Mouse (Mus musculus) kidney, adult 11 months (tissue): ENCODE results near the gene Col24a1.
A peak's percentile ranks its signal among the peaks of the same experiment; 100 is the strongest.
"Not testable (repeated sequence)": the region's sequence is repeated elsewhere in the genome, so short reads cannot be mapped to it uniquely, and the experiment has no call there.

ENCODE experiments used
- DNase-seq: peaks from one replicate; pipeline ENCODE4 v3.0.0; 2022

The Col24a1 gene

DNA sequence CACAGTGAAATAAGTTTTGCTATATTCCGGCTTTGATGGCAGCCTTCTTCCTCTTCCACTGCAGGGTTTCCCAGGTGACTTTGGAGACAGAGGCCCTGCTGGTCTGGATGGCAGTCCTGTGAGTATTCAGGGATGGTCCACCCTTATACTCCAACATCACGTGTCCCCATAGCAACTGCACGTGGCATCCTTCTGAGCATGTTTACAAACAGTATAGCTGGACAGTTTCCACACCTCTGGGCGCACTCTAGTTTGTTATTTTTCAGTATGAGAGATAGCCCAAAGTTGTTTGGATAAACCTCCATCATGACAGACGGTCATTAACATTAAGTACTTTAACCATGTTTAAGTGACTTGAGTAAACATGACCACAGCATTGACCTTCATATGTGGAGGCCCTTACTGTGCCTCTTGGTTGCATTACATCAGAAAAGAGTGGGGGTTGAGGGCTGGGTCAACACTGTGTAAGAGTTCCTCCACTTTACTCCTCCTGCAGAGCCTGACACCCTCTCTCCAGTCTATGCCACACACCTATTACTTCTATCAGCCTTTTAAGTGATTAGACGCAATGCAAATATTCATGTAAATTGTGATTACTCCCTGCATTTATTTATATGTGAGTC, 64.7 kb downstream of the Col24a1 start:
- no peak for DNase-seq

DNA sequence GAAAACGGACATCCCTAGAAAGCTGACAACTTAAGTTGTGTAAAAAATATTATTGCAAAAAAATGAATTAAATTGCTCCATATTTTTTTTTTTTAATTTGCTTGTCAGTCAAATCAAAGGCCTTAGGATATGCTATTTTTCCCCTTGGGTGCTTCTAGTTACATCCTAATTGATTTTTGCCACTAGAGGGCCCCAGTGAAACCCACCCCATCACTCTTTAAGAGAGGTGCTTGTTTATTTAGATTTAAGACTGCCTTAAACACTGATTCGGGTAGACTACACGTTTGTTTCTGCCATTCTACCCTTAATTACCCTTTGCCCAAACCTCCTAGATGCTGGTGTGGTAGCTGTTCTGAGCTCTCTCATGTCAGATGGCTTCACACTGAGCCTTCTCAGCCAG, 73.0 kb downstream of the Col24a1 start:
- DNase-seq = no peak

DNA sequence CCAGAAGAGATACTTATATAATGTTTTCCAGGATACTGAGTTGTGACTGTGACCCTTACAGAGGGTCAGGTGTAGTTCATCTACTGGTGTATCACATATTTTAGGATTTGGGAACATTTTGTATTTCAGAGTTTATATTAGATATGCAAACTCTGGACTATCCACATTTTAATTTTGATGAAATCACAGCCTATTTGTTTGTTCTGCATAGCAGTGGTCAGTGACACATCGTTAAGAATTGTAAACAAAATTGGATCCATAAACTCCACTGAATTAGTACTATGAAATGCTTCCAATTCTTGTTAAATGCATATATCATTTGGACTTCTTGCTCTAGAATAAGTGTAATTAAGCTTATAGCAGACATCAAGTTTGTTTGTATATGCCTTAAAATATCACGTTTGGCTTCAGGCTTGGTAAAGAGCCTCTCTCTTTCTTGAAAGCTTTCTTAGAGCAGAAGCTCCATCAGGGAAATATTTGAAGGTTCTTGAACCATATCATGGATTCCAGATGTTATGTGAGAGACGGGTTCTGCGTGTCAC, 75.0 kb downstream of the Col24a1 start:
- DNase-seq = no peak

- DNase-seq = no peak
Observed at GRCm38 (mm10) chr3:145376298-145376697, 84.0 kb downstream of the Col24a1 start.

DNA sequence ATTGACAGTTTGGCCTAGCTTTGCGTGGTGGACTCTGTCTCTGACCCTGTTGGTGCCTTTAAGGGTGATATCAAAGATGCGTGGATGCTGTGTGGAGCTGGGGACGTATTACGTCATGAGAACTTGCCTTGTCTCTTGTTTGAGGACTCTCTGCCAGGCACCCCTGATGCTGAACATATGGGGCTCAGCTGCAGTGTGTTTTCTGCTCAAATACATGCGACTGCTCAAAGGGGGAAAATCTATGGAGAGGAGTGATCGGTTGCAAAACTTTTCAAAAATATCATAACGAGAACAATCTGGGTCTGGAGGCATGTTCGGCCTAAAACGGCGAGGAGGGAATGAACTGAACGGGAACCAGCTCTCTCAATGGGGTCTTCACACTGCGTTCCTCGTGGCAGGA, 90.8 kb downstream of the Col24a1 start:
- DNase-seq = no peak

- DNase-seq = no peak
Observed at GRCm38 (mm10) chr3:145386434-145386833, 94.2 kb downstream of the Col24a1 start.

GRCm38 (mm10) chr3:145390681-145391080, 98.4 kb downstream of the Col24a1 start:
- no peak for DNase-seq

DNA sequence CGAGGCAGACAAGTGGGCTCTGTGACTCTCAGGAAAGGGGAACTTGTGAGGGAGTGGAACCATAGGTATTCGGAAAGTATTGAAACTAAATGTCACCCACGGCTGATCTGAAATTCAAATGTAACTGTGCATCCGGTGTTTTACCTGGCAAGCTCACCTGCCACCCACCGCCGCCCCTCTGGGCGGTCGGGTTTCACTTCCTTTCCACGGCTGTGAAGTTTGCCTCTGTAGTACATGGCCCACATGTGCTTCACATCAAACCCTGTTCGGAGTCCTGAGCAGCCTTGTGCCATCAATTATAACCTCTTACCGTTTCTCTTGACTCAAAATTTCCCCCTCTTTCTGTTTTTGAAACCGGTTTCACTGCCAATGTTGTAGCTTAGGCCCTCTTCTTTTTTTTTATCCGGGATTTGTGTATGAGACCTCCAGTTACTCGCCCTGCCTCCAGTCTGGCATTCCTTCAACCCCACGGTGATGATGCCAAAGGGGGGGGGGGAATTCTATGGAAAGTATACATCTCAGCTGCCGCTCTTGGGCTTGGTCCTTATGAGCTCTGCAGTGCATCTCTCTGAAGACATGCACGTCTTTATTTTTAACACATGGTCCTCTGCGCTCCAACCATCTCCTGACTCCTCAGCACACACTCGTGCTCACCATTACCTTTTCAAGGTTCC, 99.9 kb downstream of the Col24a1 start:
- no peak for DNase-seq

GRCm38 (mm10) chr3:145399173-145399572, 106.9 kb downstream of the Col24a1 start:
- DNase-seq = no peak

DNA sequence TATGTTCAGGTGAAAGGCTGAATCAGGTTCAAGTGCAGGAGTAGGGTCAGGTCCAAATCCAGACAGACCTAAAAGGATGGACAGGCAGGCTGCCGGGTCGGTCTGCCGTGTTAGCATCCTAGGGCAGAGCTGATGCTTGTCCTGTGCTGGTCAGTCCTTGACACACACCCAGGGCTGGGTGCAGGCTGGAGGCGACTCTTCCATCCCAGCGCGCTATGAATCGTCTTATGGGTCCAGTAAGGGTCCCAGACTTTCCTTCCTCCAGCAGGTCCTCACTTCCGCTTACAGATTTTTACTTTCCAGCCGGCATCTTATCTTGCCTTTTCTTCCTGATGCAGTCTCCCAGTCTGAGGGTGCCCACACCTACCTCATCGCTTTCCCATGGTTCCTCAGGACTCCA, 110.0 kb downstream of the Col24a1 start:
- no peak for DNase-seq

DNA sequence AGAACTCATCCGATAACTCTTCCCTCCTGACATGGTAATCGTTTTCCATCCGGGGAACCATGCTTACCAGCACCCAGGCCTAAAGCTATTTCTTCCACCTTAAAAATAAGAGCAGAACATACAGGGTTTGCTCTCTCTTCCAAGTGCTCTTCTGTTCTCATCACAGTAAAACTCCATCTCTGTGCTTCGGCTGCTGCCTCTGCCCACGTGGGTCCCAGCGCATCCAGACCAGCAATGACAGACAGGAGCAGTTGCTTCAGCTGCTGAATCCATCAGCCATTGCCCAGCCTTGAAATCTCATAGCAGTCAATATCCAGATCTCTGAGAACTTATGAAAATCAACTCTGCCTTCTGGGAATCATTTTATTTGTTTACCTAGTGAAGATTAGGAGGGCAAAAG, 110.7 kb downstream of the Col24a1 start:
- DNase-seq = no peak

DNA sequence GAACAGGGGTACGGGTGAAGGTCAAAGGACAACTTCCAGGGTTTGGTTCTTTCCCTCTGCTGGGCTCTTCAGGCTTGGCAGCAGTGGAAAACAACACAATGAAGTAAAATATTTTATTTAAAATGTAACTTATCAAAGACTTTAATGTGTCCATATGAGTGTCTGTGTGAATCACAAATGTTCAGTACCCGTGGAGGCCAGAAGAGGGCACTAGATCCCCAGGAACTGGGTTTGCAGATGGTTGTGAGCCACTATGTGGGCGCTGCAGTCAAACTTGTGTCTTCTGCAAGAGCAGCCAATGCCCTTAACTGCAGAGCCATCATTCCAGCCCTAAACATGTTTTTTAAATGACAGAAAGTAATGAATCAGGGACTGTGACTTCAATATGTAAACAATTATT, 115.8 kb downstream of the Col24a1 start:
- no peak for DNase-seq

DNA sequence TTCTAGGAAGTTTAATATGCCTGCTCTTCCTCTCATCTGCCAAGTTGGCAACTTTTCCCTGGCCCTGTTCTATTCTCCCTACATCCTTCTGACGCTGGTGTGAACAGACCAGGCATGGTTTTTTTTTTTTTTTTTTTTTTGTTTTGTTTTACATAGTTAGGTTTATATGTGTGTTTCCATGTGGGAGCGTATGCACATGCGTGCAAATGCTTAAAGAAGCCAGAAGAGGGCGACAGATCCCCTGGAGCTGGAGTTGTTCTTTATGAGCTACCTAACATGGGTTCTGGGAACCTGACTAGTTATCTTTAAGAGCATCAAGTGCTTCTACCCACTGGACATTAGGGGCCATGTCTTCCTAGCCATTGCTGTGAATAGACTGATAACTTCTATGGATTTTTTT, 119.9 kb downstream of the Col24a1 start:
- no peak for DNase-seq

DNA sequence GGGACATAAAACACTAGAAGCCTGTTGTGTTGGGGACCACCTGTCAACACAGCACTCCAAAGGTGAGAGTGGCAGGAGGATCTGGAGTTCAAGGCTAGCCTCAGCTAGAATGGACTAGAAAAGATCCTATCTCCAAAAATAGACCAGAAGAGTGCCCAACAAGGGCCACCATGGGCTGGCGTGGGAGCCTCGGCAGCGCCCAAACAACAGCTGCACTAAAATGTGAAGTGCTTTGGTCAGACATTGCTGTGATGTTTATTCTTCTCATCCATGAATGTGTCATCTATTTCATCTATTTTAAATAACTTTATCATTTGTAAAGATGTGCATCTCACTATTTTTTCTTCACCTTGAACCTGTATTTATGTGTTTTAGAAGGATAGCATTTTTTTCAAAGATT, 122.1 kb downstream of the Col24a1 start:
- DNase-seq = no peak

DNA sequence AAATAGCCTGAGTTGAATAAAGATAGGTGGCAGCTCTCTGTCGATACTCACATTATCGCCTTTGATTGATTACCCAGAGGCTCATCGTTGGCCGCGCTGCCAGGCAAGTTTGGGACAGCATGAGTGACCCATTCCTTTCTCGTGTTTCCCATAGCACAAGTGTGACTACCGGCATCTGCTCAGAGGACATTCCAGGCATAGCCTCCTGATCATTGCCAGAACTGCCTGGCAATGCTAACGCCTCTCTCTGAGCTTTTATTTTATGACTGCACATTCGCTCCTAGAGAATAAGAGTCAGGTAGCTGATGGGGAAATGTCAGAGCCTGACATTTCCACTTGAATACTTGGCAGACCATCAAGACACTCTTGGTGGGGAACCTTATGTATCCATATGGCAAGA, 125.5 kb downstream of the Col24a1 start:
- DNase-seq = no peak

GRCm38 (mm10) chr3:145420421-145420820, 128.1 kb downstream of the Col24a1 start:
- DNase-seq = no peak

DNA sequence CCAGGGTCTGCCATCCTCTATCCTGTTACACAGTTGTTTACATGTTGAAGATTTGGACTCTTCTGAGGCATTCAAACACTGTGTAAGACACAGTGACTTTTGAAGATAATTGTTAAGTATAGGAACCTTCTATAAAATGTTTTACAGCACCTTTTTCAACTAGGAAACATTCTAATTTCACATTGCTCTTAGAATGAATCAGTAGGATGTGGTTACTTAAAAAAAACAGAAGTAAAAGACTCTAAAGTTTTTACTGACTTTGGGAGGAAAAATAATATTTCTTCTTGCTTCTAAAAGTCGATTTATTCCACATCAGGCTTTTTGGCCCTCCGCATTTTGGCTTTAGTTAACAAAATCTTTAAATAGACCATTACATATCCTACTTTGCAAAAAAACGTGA, 129.8 kb downstream of the Col24a1 start:
- no peak for DNase-seq

DNA sequence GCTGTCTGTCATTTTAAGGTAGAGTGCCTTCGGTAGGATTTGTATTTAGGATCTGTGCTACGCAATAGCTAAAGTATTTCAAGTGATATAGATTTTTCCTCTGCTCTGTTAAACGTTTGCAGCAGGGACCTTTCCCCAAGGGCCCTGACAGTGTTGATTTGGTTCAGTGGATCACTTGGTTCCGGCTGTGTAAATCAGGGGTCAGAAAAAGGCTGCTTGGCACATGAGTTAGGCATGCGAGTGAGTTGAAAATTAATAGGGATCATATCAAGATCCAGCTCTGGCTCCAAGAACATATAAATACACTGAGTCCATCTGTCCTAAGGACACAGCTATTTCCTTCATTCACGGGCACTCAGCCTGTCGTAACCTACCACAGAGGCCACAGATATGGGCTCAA, 146.1 kb downstream of the Col24a1 start:
- peak; percentile 39 for DNase-seq

GRCm38 (mm10) chr3:145439086-145439485, 146.8 kb downstream of the Col24a1 start:
- no peak for DNase-seq

DNA sequence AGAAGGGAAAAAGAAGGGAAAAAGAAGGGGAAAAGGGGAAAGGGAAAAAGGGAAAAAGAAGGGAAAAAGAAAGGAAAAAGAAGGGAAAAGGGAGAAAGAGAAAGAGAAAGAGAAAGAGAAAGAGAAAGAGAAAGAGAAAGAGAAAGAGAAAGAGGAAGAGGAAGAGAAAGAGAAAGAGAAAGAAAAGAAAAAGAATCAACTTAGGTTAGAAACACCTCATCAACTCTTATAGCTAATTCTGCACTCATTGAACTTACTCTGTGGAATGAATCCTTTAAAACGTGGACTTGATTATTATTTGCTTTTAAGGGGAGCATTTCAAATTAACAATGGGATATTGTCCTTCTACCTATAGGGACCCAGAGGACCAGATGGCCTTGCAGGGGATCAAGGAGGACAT, 148.7 kb downstream of the Col24a1 start:
- no peak for DNase-seq

DNA sequence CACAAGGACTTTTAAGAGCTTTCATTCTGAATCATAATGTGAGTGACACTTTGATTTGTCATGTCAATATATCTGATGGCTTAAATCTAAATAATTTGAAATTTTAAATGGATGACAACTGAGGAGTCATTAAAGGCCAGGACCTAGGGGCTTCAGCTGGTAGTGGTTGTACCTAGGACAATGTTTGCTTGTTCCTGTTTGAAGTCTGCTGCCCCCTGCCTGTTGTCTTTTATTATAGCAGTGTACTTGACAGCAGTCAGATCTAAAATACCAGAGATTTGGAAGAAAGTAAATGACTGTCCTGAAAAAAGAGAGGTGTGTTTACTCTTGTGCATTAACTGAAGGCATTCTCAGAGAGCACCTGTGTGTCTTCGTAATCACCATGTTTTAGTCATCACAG, 150.0 kb downstream of the Col24a1 start:
- DNase-seq = no peak

DNA sequence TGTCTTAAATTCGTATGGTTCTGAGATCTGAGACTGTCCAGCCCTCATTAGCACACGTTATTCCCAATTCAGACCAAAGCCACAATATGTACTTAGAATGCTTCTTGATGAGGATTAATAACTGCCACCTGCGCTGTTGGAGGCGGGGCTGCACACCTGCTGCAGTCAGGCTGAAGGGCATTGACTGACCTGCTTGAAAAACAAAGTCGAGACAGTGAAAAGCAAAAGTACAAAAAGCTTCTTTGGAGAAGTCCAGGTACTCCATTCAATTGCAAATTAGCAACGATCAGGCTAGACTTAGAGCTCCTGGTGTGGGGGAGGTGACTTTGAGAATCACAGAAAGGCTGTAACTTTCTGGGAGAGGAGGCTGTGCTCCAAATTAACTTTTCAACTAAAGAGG, 150.9 kb downstream of the Col24a1 start:
- DNase-seq = not testable (repeated sequence)

DNA sequence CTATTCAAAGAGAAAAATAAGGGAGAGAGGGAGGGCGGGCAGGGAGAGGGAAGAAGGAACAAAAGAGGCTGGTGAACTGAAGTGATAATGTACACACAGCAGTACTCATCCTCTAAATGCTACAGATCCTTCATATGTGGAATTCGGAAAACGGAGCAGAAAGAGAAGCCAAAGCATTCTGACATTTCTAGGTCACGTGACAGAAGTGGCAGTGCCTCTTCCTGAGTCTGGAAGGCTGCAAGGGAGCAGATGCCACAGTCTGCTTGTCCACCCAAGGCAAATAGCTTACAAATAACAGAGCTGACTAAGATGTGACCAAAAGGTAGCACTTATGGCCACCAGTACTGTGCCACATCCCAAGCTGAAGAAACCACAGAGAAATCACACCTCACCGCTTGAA, 164.8 kb downstream of the Col24a1 start:
- no peak for DNase-seq

DNA sequence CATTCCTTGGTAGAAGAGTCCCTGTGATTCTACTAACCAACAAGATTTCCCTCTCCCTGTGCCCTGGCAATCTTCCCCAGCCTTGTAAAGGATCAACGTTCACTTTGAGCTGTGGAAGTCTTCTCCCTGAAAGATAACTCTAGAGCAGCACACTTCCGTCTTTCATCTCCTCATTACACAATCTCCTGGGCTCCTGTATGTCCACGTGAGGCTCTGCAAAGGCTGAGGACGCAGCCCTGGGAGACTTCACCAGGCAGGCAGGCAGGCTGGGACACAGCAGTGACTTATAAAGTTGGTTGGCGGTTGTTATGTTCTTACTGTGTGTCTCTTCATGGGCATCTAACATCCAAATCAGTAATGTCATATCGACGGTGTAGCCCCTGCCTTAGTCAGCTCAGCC, 170.1 kb downstream of the Col24a1 start:
- no peak for DNase-seq

DNA sequence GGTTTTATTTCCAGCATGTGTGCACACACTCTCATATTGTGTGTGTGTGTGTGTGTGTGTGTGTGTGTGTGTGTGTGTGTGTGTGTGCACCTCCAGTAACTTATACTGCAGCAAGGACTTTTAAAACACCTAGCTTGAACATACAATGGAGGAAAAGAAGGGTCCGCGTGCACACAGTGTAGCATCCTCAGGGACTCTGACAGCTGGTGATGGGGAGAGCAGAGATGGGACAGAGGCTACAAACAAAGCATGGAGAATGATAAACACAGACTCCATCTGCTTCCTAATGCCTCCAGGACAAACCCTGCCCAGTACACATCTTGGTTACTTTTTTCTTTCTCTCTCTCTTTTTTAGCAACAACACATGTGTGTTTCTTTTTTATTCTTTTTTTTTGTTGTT, 171.5 kb downstream of the Col24a1 start:
- DNase-seq = no peak
